Mouse (Mus musculus): Measurements from ENCODE around the gene Caap1. TPM values are rescaled to one million over a fixed set of nuclear protein-coding genes. Genes with fewer than 3 reads are reported as not detected.

The Caap1 gene
- polyA plus RNA-seq, 1 experiment from 2014 or later, result 25.1 TPM

Other genes with a start within 250 kb of the Caap1 start
- not detected in 2 replicates for gene Gm10306, start 250 bp downstream of the Caap1 start, polyA plus RNA-seq (2014; fragmentation: Nextera tagmentation; extraction: Ambion mirVana)
- gene Plaa, start 46.4 kb upstream of the Caap1 start, polyA plus RNA-seq (2014; fragmentation: Nextera tagmentation; extraction: Ambion mirVana), result 57.4 and 83.2 TPM in 2 replicates
- 51.7 and 64.6 TPM in 2 replicates for gene Ift74, start 57.7 kb upstream of the Caap1 start, polyA plus RNA-seq (2014; fragmentation: Nextera tagmentation; extraction: Ambion mirVana)
- gene Lrrc19, start 93.3 kb upstream of the Caap1 start, polyA plus RNA-seq (2014; fragmentation: Nextera tagmentation; extraction: Ambion mirVana), result 1.1 and 1.2 TPM in 2 replicates
- 14.1 and 29.0 TPM in 2 replicates for gene Tek, start 182.5 kb upstream of the Caap1 start, polyA plus RNA-seq (2014; fragmentation: Nextera tagmentation; extraction: Ambion mirVana)